Mouse (Mus musculus): Measurements from ENCODE around the gene Sh3bp2. TPM values are rescaled to one million over a fixed set of nuclear protein-coding genes. Genes with fewer than 3 reads are reported as not detected.

Gene Sh3bp2
- total RNA-seq, 2 experiments from 2014 or later = 4.2 to 10.2 TPM

GRCm38 (mm10) chr5:34593202-34593727 is 67.6 kb downstream of the Sh3bp2 start:
- ATAC-seq (replicated peaks; ENCODE audit: low FRiP score, low TSS enrichment, poor library complexity, severe bottlenecking) = no peak

- ATAC-seq (replicated peaks; ENCODE audit: low FRiP score, low TSS enrichment, poor library complexity, severe bottlenecking) = peak; percentile 74
These were observed 78.9 kb downstream of the Sh3bp2 start for GRCm38 (mm10) chr5:34604576-34604975.

GRCm38 (mm10) chr5:34607100-34607880 is 81.7 kb downstream of the Sh3bp2 start:
- ATAC-seq (replicated peaks; ENCODE audit: low FRiP score, low TSS enrichment, poor library complexity, severe bottlenecking) = no peak

GRCm38 (mm10) chr5:34608226-34608625 is 82.6 kb downstream of the Sh3bp2 start:
- ATAC-seq (replicated peaks; ENCODE audit: low FRiP score, low TSS enrichment, poor library complexity, severe bottlenecking) = no peak

GRCm38 (mm10) chr5:34609966-34610365 is 84.3 kb downstream of the Sh3bp2 start:
- ATAC-seq (replicated peaks; ENCODE audit: low FRiP score, low TSS enrichment, poor library complexity, severe bottlenecking) = no peak

Other genes with a start within 250 kb of the Sh3bp2 start
- gene Zfyve28, start 237.4 kb upstream of the Sh3bp2 start, total RNA-seq (2014; fragmentation: Nextera tagmentation) = not detected in 2 replicates
- gene Zfyve28, start 237.4 kb upstream of the Sh3bp2 start, total RNA-seq (2017) = not detected in 2 replicates
- gene Cfap99, start 237.2 kb upstream of the Sh3bp2 start, total RNA-seq (2014; fragmentation: Nextera tagmentation) = not detected in 2 replicates
- gene Cfap99, start 237.2 kb upstream of the Sh3bp2 start, total RNA-seq (2017) = not detected in 2 replicates
- gene Rnf4, start 189.5 kb upstream of the Sh3bp2 start, total RNA-seq (2014; fragmentation: Nextera tagmentation) = 116 and 123 TPM in 2 replicates
- gene Rnf4, start 189.5 kb upstream of the Sh3bp2 start, total RNA-seq (2017) = 112 and 149 TPM in 2 replicates
- 33.6 and 42.2 TPM in 2 replicates for gene Fam193a, start 155.9 kb upstream of the Sh3bp2 start, total RNA-seq (2014; fragmentation: Nextera tagmentation)
- gene Fam193a, start 155.9 kb upstream of the Sh3bp2 start, total RNA-seq (2017) = 20.1 and 45.7 TPM in 2 replicates
- gene Tnip2, start 11.8 kb upstream of the Sh3bp2 start, total RNA-seq (2014; fragmentation: Nextera tagmentation) = 4.8 and 14.9 TPM in 2 replicates
- 5.0 and 13.8 TPM in 2 replicates for gene Tnip2, start 11.8 kb upstream of the Sh3bp2 start, total RNA-seq (2017)
- 188 and 260 TPM in 2 replicates for gene Add1, start 47.8 kb downstream of the Sh3bp2 start, total RNA-seq (2014; fragmentation: Nextera tagmentation)
- gene Add1, start 47.8 kb downstream of the Sh3bp2 start, total RNA-seq (2017) = 170 and 288 TPM in 2 replicates
- gene Mfsd10, start 111.4 kb downstream of the Sh3bp2 start, total RNA-seq (2014; fragmentation: Nextera tagmentation) = 92.8 and 130 TPM in 2 replicates
- 43.7 and 60.1 TPM in 2 replicates for gene Mfsd10, start 111.4 kb downstream of the Sh3bp2 start, total RNA-seq (2017)
- 61.6 and 62.0 TPM in 2 replicates for gene Nop14, start 134.3 kb downstream of the Sh3bp2 start, total RNA-seq (2014; fragmentation: Nextera tagmentation)
- gene Nop14, start 134.3 kb downstream of the Sh3bp2 start, total RNA-seq (2017) = 79.6 and 94.2 TPM in 2 replicates
- gene Grk4, start 134.5 kb downstream of the Sh3bp2 start, total RNA-seq (2014; fragmentation: Nextera tagmentation) = 0.74 and 5.0 TPM in 2 replicates
- 0.65 and 0.99 TPM in 2 replicates for gene Grk4, start 134.5 kb downstream of the Sh3bp2 start, total RNA-seq (2017)
- gene Htt, start 235.9 kb downstream of the Sh3bp2 start, total RNA-seq (2014; fragmentation: Nextera tagmentation) = 29.6 and 57.8 TPM in 2 replicates
- 20.2 and 22.9 TPM in 2 replicates for gene Htt, start 235.9 kb downstream of the Sh3bp2 start, total RNA-seq (2017)

All from megakaryocyte-erythroid progenitor cell, adult 5-6 weeks (primary cell).